Mouse (Mus musculus) yolk sac, embryonic 10.5 days (tissue): ENCODE data around the gene Ccdc9b.

ENCODE experiments used
- DNase-seq: peaks from one replicate; pipeline ENCODE4 v3.0.0-alpha.2; 2017; ENCODE audit warnings: low spot score

Ccdc9b gene

GRCm38 (mm10) chr2:118747301-118747960 lies 15.0 kb downstream of the Ccdc9b start:
- no peak for DNase-seq

- DNase-seq: peak; percentile 44
Observed at GRCm38 (mm10) chr2:118745915-118746901, 16.3 kb downstream of the Ccdc9b start.

GRCm38 (mm10) chr2:118745232-118745884 lies 17.1 kb downstream of the Ccdc9b start, which contains the start of gene Inafm2:
Gene Inafm2, plus strand, starts transcription at chr2:118745758.
- peak; percentile 91 for DNase-seq

- no peak for DNase-seq
Observed at GRCm38 (mm10) chr2:118744621-118745020, 17.8 kb downstream of the Ccdc9b start.

- no peak for DNase-seq
Observed at GRCm38 (mm10) chr2:118743261-118743943, 19.1 kb downstream of the Ccdc9b start.

- DNase-seq: no peak
Observed at GRCm38 (mm10) chr2:118741183-118741582, 21.3 kb downstream of the Ccdc9b start.

- DNase-seq: no peak
Observed at GRCm38 (mm10) chr2:118740341-118740740, 22.1 kb downstream of the Ccdc9b start.

GRCm38 (mm10) chr2:118733341-118733740 lies 29.1 kb downstream of the Ccdc9b start:
- no peak for DNase-seq

GRCm38 (mm10) chr2:118731981-118732380 lies 30.5 kb downstream of the Ccdc9b start:
- no peak for DNase-seq

- DNase-seq: peak; percentile 39
Observed at GRCm38 (mm10) chr2:118730622-118730915, 31.9 kb downstream of the Ccdc9b start.

GRCm38 (mm10) chr2:118729816-118730621 lies 32.4 kb downstream of the Ccdc9b start:
- DNase-seq: no peak

- no peak for DNase-seq
Observed at GRCm38 (mm10) chr2:118729194-118729593, 33.3 kb downstream of the Ccdc9b start.

- peak; percentile 25 for DNase-seq
Observed at GRCm38 (mm10) chr2:118728337-118728736, 34.1 kb downstream of the Ccdc9b start, which contains the start of gene Plcb2. Gene Plcb2, minus strand, starts transcription at chr2:118728438.

GRCm38 (mm10) chr2:118727911-118728310 lies 34.5 kb downstream of the Ccdc9b start:
- no peak for DNase-seq

GRCm38 (mm10) chr2:118726873-118727272 lies 35.6 kb downstream of the Ccdc9b start:
- no peak for DNase-seq

GRCm38 (mm10) chr2:118725511-118725910 lies 37.0 kb downstream of the Ccdc9b start:
- no peak for DNase-seq

GRCm38 (mm10) chr2:118723693-118724486 lies 38.6 kb downstream of the Ccdc9b start:
- no peak for DNase-seq

- DNase-seq: no peak
Observed at GRCm38 (mm10) chr2:118716677-118717076, 45.8 kb downstream of the Ccdc9b start.

GRCm38 (mm10) chr2:118714230-118714629 lies 48.2 kb downstream of the Ccdc9b start:
- DNase-seq: no peak

GRCm38 (mm10) chr2:118713631-118714030 lies 48.8 kb downstream of the Ccdc9b start:
- DNase-seq: no peak
